Mouse (Mus musculus): ENCODE results near the gene Frrs1l. TPM values are rescaled to one million over a fixed set of nuclear protein-coding genes. Genes with fewer than 3 reads are reported as not detected.

The Frrs1l gene
- 0.16 and 0.23 TPM in 2 replicates for polyA plus RNA-seq (2011; ENCODE audit: insufficient read length, low read depth, missing spikeins)

DNA sequence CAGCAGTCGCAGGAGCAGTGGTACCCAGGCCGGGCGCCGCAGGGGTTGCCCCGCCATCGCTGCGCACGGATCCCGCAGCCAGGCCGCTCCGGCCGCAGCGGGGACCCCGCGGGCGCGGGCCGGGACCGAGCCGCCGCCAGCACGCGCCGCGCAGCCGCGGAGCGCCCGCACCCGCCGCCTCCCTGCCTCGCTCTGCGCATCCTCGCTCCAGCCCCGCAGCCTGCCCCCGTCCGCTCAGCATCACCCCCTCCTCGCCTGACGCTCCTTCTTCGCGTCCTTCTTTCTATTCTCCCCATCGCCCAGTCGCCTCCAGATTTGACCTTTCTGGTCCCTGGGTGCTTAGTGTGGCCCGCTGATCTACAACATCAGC, at the start of gene Frrs1l:
Gene Frrs1l, minus strand, starts transcription at position 177 of the 370 bp plus-strand sequence.
- TF ChIP-seq POLR2A (IDR thresholded peaks at IDR 0.05; ENCODE audit: low read depth, low read length), result no peak
- no peak for TF ChIP-seq CTCF (IDR thresholded peaks at IDR 0.05; ENCODE audit: borderline replicate concordance, insufficient read depth, low read length)
- no peak within 1 kb of the TSS for H3K27ac ChIP-seq (ENCODE audit: insufficient read depth, low read length)
- no peaks in the 10 kb centered on the region for H3K4me1 ChIP-seq (ENCODE audit: control insufficient read depth, insufficient read depth, low read length)
- peak within 1 kb of the TSS; percentile 42 for H3K4me3 ChIP-seq (ENCODE audit: insufficient read depth, low read length)

DNA sequence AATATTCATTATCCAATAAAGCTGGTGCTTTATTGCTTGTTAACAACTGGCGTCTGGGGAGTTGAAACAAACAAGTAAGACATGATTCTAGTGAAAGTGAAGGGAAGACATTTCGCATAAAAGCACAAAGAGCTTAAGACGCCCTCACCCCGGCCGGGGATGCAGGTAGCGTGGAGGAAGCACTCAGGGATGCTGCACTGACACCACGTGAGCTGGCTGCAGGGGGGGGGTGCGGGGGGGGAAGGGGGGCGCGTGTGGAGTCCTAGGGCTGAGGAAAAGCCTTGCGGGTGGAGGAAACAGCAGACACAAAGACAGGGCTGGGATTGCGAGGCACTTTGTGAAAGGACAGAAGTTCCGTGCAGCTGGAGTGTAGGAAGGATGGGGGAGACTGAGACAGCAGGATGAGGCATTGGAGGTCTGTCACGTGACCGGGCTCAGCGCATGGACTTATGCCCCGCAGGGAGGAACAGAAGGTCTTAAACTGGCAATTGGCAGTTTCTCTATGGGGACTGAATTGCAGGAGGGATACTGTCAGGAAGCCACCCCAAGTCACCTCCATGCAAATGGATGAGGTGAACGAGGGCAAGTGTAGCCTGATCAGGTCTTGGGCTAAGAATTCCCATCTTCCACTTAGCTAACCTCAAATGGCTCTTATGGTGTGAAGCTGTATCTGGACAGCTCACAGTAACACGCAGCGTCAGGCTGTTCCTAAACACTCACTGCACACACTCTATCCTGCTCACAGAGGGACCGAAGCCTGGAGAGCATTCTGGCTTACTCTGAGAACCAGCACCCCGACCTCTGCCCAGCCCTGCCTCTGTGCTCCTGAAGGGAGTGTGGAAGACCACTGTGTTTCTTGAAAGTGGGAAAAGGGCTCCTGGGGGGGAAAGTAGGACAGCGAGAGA, 49.2 kb upstream of the Frrs1l start:
- no peak overlapping the region for H3K27ac ChIP-seq (ENCODE audit: insufficient read depth, low read length)
- H3K4me3 ChIP-seq (ENCODE audit: insufficient read depth, low read length), result no peak overlapping the region
- no peak for TF ChIP-seq POLR2A (IDR thresholded peaks at IDR 0.05; ENCODE audit: low read depth, low read length)
- TF ChIP-seq CTCF (IDR thresholded peaks at IDR 0.05; ENCODE audit: borderline replicate concordance, insufficient read depth, low read length), result no peak
- no peaks in the 10 kb centered on the region for H3K4me1 ChIP-seq (ENCODE audit: control insufficient read depth, insufficient read depth, low read length)

DNA sequence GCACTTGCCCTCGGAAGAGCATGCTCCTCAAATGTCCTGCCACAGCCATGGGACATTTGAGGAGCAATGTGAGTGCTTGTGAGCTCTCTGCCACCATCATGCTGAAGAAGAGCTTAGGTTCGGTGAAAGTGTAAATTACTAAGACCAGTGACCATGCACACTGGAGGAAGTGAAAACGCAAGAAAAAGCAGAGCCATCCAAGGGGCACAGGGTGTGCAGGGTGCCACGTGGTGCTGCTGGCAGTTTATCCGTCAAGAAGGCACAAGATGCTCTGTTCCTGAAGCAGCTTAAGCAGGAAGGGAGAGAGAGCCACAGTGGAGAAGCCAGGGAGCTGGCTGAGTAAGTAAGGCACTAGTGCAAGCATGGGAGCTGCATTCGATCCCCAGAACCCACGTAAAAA, 47.4 kb upstream of the Frrs1l start:
- TF ChIP-seq CTCF (IDR thresholded peaks at IDR 0.05; ENCODE audit: borderline replicate concordance, insufficient read depth, low read length) (no peak), POLR2A (IDR thresholded peaks at IDR 0.05; ENCODE audit: low read depth, low read length) (no peak)
- no peak overlapping the region for H3K4me3 ChIP-seq (ENCODE audit: insufficient read depth, low read length)

DNA sequence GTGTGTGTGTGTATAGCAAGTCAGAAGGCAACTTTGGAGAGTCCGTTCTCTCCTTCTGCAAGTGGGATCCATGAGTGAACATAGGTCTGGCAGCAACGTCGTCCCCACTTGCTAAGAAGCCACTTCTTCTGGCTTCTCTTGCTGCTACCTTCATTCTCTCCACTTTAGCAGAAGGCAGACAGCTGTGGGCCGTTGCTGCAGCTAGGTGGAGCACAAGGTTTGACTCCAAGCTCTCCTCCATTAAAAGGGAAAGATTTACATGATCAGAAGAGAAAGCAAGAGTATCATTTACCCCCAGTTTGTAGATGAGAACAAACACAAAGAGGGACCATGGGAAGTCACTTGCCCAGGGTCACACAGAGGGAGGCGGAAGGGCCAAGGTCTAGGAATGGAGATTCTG, 44.0 kb upstream of the Frrs1l start:
- Histone ChIP-seq H3K4me1 (ENCODE audit: control insufficient read depth, insufficient read depth, low read length) (no peaks in the 10 kb centered on the region), H3K27ac (ENCODE audit: insufficient read depth, low read length) (no peak overlapping the region), H3K4me3 (ENCODE audit: insufficient read depth, low read length) (no peak overlapping the region)
- peak; percentile 3; the same call in 1 of the 2 replicates for TF ChIP-seq CTCF (IDR thresholded peaks at IDR 0.05; ENCODE audit: borderline replicate concordance, insufficient read depth, low read length)
- TF ChIP-seq POLR2A (IDR thresholded peaks at IDR 0.05; ENCODE audit: low read depth, low read length), result no peak

More for the DNA sequence above, 47.4 kb upstream of the Frrs1l start:
- Histone ChIP-seq H3K4me1 (ENCODE audit: control insufficient read depth, insufficient read depth, low read length) (no peaks in the 10 kb centered on the region), H3K27ac (ENCODE audit: insufficient read depth, low read length) (no peak overlapping the region)

DNA sequence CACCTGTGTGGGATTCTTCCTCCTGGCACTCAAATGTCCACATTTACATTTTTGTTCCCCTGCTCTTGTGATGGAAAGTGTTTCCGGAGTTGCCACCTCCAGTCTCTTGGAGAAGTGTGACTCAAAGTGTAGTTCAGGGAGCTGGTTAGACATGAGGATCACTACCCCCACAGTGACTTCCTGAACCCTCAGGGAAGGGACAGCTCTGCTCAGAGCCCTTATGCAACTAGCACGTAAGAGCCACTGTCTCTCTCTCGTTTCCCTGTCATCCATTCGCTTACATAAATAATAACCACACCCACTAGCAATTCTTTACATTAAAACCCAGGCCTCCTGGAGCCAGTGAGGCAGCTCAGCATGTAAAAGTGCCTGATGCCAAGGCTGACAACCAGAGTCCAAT, 41.2 kb upstream of the Frrs1l start:
- Histone ChIP-seq H3K4me1 (ENCODE audit: control insufficient read depth, insufficient read depth, low read length) (no peaks in the 10 kb centered on the region), H3K27ac (ENCODE audit: insufficient read depth, low read length) (no peak overlapping the region), H3K4me3 (ENCODE audit: insufficient read depth, low read length) (no peak overlapping the region)
- TF ChIP-seq CTCF (IDR thresholded peaks at IDR 0.05; ENCODE audit: borderline replicate concordance, insufficient read depth, low read length), result no peak
- TF ChIP-seq POLR2A (IDR thresholded peaks at IDR 0.05; ENCODE audit: low read depth, low read length), result no peak

DNA sequence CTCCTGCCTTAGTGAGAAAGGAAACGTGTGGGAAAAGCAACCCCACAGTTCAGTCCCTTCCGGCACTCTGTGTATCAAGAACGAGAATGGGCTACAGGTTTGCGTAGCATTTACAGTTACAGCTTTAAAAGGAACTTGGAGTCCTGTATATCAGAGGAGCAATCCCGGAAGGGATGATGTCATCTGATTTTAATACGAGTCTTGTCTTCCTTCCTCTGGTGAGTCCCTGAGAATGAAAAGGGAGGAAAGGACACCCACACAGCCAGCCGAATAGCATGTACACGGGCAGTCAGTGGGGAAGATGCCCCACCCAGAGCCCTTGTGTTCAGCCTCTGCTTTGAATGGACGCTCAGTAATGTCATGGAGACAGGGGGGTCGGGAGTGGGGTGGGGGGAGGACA, 37.8 kb upstream of the Frrs1l start:
- Histone ChIP-seq H3K4me3 (ENCODE audit: insufficient read depth, low read length) (no peak overlapping the region), H3K4me1 (ENCODE audit: control insufficient read depth, insufficient read depth, low read length) (no peaks in the 10 kb centered on the region), H3K27ac (ENCODE audit: insufficient read depth, low read length) (no peak overlapping the region)
- TF ChIP-seq CTCF (IDR thresholded peaks at IDR 0.05; ENCODE audit: borderline replicate concordance, insufficient read depth, low read length), result no peak
- TF ChIP-seq POLR2A (IDR thresholded peaks at IDR 0.05; ENCODE audit: low read depth, low read length), result no peak

DNA sequence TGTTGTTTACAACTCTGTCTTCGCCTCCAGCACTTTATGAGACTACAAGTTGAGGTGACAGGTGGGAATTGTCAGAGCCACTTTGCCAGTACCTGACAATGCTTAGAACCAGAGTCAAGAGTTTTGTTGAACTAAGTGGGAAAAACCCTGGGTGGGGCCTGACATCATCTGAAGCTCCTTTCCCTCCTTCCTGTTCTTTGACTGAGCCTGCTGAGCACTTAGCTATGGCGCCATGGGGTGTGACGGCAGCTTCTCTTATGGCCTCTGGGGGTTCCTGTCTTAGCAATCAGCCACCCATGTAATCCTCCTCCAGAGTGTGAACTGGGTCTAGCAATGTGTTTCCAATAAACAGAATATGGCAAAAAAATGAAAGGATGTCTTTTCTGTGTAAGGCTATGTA, 33.3 kb upstream of the Frrs1l start:
- H3K4me3 ChIP-seq (ENCODE audit: insufficient read depth, low read length), result no peak overlapping the region
- TF ChIP-seq POLR2A (IDR thresholded peaks at IDR 0.05; ENCODE audit: low read depth, low read length) (no peak), CTCF (IDR thresholded peaks at IDR 0.05; ENCODE audit: borderline replicate concordance, insufficient read depth, low read length) (no peak)
- no peaks in the 10 kb centered on the region for H3K4me1 ChIP-seq (ENCODE audit: control insufficient read depth, insufficient read depth, low read length)
- no peak overlapping the region for H3K27ac ChIP-seq (ENCODE audit: insufficient read depth, low read length)

DNA sequence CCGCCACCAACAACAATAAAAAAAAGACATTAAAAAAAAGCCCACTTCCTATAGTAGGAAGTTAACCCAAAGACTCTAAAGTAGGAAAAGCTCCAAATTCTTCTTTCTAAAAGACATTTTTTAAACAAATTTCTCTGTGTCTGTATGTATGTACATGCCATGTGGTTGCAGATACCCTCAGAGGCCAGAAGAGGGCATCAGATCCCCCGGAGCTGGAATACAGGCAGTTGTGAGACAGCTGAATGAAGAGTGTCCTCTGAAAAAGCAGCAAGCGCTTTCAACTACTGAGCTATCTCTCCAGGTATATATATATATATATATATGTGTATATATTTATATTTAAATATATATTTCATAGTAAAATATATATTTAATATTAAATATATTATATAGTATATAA, 31.1 kb upstream of the Frrs1l start:
- Histone ChIP-seq H3K4me1 (ENCODE audit: control insufficient read depth, insufficient read depth, low read length) (no peaks in the 10 kb centered on the region), H3K27ac (ENCODE audit: insufficient read depth, low read length) (no peak overlapping the region), H3K4me3 (ENCODE audit: insufficient read depth, low read length) (no peak overlapping the region)
- TF ChIP-seq POLR2A (IDR thresholded peaks at IDR 0.05; ENCODE audit: low read depth, low read length), result no peak
- no peak for TF ChIP-seq CTCF (IDR thresholded peaks at IDR 0.05; ENCODE audit: borderline replicate concordance, insufficient read depth, low read length)

DNA sequence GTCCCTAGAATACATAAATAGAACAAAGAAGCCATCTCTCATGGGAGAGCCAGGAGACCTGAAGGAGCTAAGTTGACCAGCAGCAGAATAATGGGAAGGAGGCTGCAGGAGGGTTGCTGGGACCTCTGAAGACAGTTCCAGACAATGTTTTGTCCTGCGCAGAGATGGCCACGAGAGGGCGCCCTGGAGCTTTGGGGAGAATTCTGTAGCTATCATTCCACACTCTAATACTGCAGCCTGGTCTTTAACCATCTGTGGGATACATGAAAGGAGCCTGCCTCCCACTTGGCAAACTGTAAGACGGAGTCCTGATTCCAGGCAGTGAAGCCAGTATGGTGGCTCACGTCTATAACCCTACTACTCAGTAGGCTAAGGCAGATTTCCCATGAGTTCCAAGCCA, 27.0 kb upstream of the Frrs1l start:
- Histone ChIP-seq H3K4me3 (ENCODE audit: insufficient read depth, low read length) (no peak overlapping the region), H3K27ac (ENCODE audit: insufficient read depth, low read length) (no peak overlapping the region), H3K4me1 (ENCODE audit: control insufficient read depth, insufficient read depth, low read length) (no peaks in the 10 kb centered on the region)
- no peak for TF ChIP-seq POLR2A (IDR thresholded peaks at IDR 0.05; ENCODE audit: low read depth, low read length)
- peak; percentile 51; the same call in 1 of the 2 replicates for TF ChIP-seq CTCF (IDR thresholded peaks at IDR 0.05; ENCODE audit: borderline replicate concordance, insufficient read depth, low read length)

Measured in embryonic fibroblast, embryonic 13.5 days (primary cell).